Mouse (Mus musculus) erythroblast, embryonic 14.5 days (primary cell): ENCODE data around the gene Ubac1. TPM values are rescaled to one million over a fixed set of nuclear protein-coding genes. Genes with fewer than 3 reads are reported as not detected.

ENCODE experiments used
- H3K27me3 ChIP-seq: 2 replicates; pipeline ENCODE4 v1.6.1; 2012; ENCODE audit warnings: inconsistent platforms; ENCODE audit not compliant: control insufficient read depth
- H3K36me3 ChIP-seq: 2 replicates; pipeline ENCODE4 v1.6.1; 2012; ENCODE audit warnings: mild to moderate bottlenecking, inconsistent platforms; ENCODE audit not compliant: control insufficient read depth
- H3K4me1 ChIP-seq: 2 replicates; pipeline ENCODE4 v1.6.1; 2012; ENCODE audit warnings: inconsistent platforms; ENCODE audit not compliant: control insufficient read depth
- H3K4me3 ChIP-seq: replicated peaks from 2 replicates; pipeline ENCODE3; 2012; ENCODE audit warnings: moderate library complexity, mild to moderate bottlenecking, inconsistent platforms
- H3K9me3 ChIP-seq: 2 replicates; pipeline ENCODE4 v1.6.1; 2012; ENCODE audit warnings: low read length, inconsistent platforms, mixed read lengths; ENCODE audit not compliant: control insufficient read depth
- GATA1 ChIP-seq: IDR thresholded peaks from 2 replicates; pipeline ENCODE4 v1.6.1; 2012; ENCODE audit warnings: low read length, inconsistent platforms, mixed read lengths
- TAL1 ChIP-seq: IDR thresholded peaks from 3 replicates; pipeline ENCODE4 v1.6.1; 2012; ENCODE audit warnings: low read length, inconsistent platforms, mixed read lengths
- polyA plus RNA-seq: library from polyadenylated mRNA; stranded (reverse); fragments of >175 nt; gene quantifications from 2 replicates; pipeline ENCODE4 v1.2.3, GENCODE M21; 2012

Gene Ubac1
- polyA plus RNA-seq, 1 experiment, result 250 TPM

- Histone ChIP-seq H3K9me3 (no peaks in the 10 kb centered on the region), H3K36me3 (peaks cover 5% of the 10 kb centered on the region; the same call in 1 of the 2 replicates), H3K27me3 (no peaks in the 10 kb centered on the region), H3K4me3 (no peak overlapping the region), H3K4me1 (peaks cover 26% of the 10 kb centered on the region)
- TF ChIP-seq TAL1 (no peak), GATA1 (no peak)
Measured at GRCm38 (mm10) chr2:26055747-26056102, 34.2 kb upstream of the Ubac1 start.

GRCm38 (mm10) chr2:26055046-26055746 lies 33.6 kb upstream of the Ubac1 start:
- no peaks in the 10 kb centered on the region for H3K9me3 ChIP-seq
- peaks cover 4% of the 10 kb centered on the region; the same call in 1 of the 2 replicates for H3K36me3 ChIP-seq
- H3K27me3 ChIP-seq, result no peaks in the 10 kb centered on the region
- TF ChIP-seq GATA1, result peak; percentile 11; the same call in 1 of the 2 replicates
- no peak for TF ChIP-seq TAL1
- no peak overlapping the region for H3K4me3 ChIP-seq
- H3K4me1 ChIP-seq, result peaks cover 20% of the 10 kb centered on the region

- H3K27me3 ChIP-seq, result no peaks in the 10 kb centered on the region; the same call in 1 of the 2 replicates
- TF ChIP-seq TAL1 (no peak), GATA1 (no peak)
- no peaks in the 10 kb centered on the region for H3K36me3 ChIP-seq
- no peaks in the 10 kb centered on the region for H3K9me3 ChIP-seq
- no peak overlapping the region for H3K4me3 ChIP-seq
- H3K4me1 ChIP-seq, result peaks cover 33% of the 10 kb centered on the region
Measured at GRCm38 (mm10) chr2:26052806-26053205, 31.3 kb upstream of the Ubac1 start.

GRCm38 (mm10) chr2:26048816-26049215 lies 27.3 kb upstream of the Ubac1 start:
- H3K27me3 ChIP-seq, result peaks cover 2% of the 10 kb centered on the region; the same call in 1 of the 2 replicates
- no peaks in the 10 kb centered on the region for H3K9me3 ChIP-seq
- H3K4me3 ChIP-seq, result no peak overlapping the region
- TF ChIP-seq GATA1, result no peak
- TF ChIP-seq TAL1, result 0 out of 3 replicates have a peak, but pooled peaks have one; percentile 33
- H3K4me1 ChIP-seq, result peaks cover 32% of the 10 kb centered on the region
- H3K36me3 ChIP-seq, result no peaks in the 10 kb centered on the region

- Histone ChIP-seq H3K27me3 (peaks cover 18% of the 10 kb centered on the region), H3K4me3 (no peak overlapping the region), H3K36me3 (no peaks in the 10 kb centered on the region), H3K4me1 (peaks cover 65% of the 10 kb centered on the region), H3K9me3 (no peaks in the 10 kb centered on the region)
- TF ChIP-seq TAL1, result no peak
- TF ChIP-seq GATA1, result no peak
Measured at GRCm38 (mm10) chr2:26044216-26044615, 22.7 kb upstream of the Ubac1 start.

- Histone ChIP-seq H3K9me3 (no peaks in the 10 kb centered on the region), H3K27me3 (peaks cover 18% of the 10 kb centered on the region), H3K36me3 (no peaks in the 10 kb centered on the region), H3K4me1 (peaks cover 65% of the 10 kb centered on the region), H3K4me3 (no peak overlapping the region)
- TF ChIP-seq TAL1 (no peak), GATA1 (no peak)
Measured at GRCm38 (mm10) chr2:26042603-26043002, 21.1 kb upstream of the Ubac1 start.

GRCm38 (mm10) chr2:26041163-26041810 lies 19.7 kb upstream of the Ubac1 start:
- no peak for TF ChIP-seq TAL1
- no peak for TF ChIP-seq GATA1
- H3K27me3 ChIP-seq, result peaks cover 15% of the 10 kb centered on the region
- no peaks in the 10 kb centered on the region for H3K36me3 ChIP-seq
- no peak overlapping the region for H3K4me3 ChIP-seq
- H3K4me1 ChIP-seq, result peaks cover 76% of the 10 kb centered on the region
- H3K9me3 ChIP-seq, result no peaks in the 10 kb centered on the region

GRCm38 (mm10) chr2:26039951-26040350 lies 18.4 kb upstream of the Ubac1 start:
- Histone ChIP-seq H3K4me3 (no peak overlapping the region), H3K36me3 (no peaks in the 10 kb centered on the region), H3K4me1 (peaks cover 84% of the 10 kb centered on the region), H3K9me3 (no peaks in the 10 kb centered on the region), H3K27me3 (peaks cover 15% of the 10 kb centered on the region)
- TF ChIP-seq TAL1 (no peak), GATA1 (no peak)

- Histone ChIP-seq H3K4me1 (peaks cover 93% of the 10 kb centered on the region), H3K27me3 (peaks cover 15% of the 10 kb centered on the region), H3K4me3 (peak overlapping the region; percentile 37), H3K36me3 (no peaks in the 10 kb centered on the region), H3K9me3 (no peaks in the 10 kb centered on the region)
- TF ChIP-seq TAL1 (peak; percentile 48), GATA1 (peak; percentile 55)
Measured at GRCm38 (mm10) chr2:26037386-26037785, 15.8 kb upstream of the Ubac1 start.
